Mouse (Mus musculus) midbrain, postnatal 0 days (tissue): Measurements from ENCODE around the gene Slc26a1. TPM values are rescaled to one million over a fixed set of nuclear protein-coding genes. Genes with fewer than 3 reads are reported as not detected.

Source experiments
- ATAC-seq: fragments of 200-750 bp; cut with Nextera tagmentation; 2 replicates; pipeline ENCODE4 v1.8.0; 2017; ENCODE audit warnings: moderate number of reproducible peaks, mild to moderate bottlenecking, moderate TSS enrichment, moderate library complexity; ENCODE audit not compliant: low FRiP score
- DNase-seq: peaks from one replicate; pipeline ENCODE4 v3.0.0-alpha.2; 2015; ENCODE audit warnings: low spot score
- H3K27ac ChIP-seq: fragments of 300-500 bp; sonication (generic); 2 replicates; pipeline ENCODE4 v1.5.1; 2014; ENCODE audit warnings: low read depth, mild to moderate bottlenecking, low read length, mixed read lengths
- H3K27me3 ChIP-seq: fragments of 300-500 bp; sonication (generic); 2 replicates; pipeline ENCODE4 v1.6.1; 2014; ENCODE audit warnings: low read length, control low read depth, mixed read lengths; ENCODE audit not compliant: insufficient read depth
- H3K36me3 ChIP-seq: fragments of 300-500 bp; sonication (generic); 2 replicates; pipeline ENCODE4 v1.6.1; 2014; ENCODE audit warnings: low read length, control low read depth, mixed read lengths; ENCODE audit not compliant: insufficient read depth
- H3K4me1 ChIP-seq: fragments of 300-500 bp; sonication (generic); 2 replicates; pipeline ENCODE4 v1.6.1; 2014; ENCODE audit warnings: mild to moderate bottlenecking, control low read depth, antibody characterized with exemption, low read length, mixed read lengths; ENCODE audit not compliant: insufficient read depth
- H3K4me2 ChIP-seq: fragments of 300-500 bp; sonication (generic); 2 replicates; pipeline ENCODE4 v1.6.1; 2014; ENCODE audit warnings: low read depth, mild to moderate bottlenecking, low read length, mixed read lengths; ENCODE audit not compliant: poor library complexity, severe bottlenecking
- H3K4me3 ChIP-seq: fragments of 300-500 bp; sonication (generic); 2 replicates; pipeline ENCODE4 v1.5.1; 2014; ENCODE audit warnings: low read depth, mild to moderate bottlenecking, low read length, moderate library complexity
- H3K9ac ChIP-seq: fragments of 300-500 bp; sonication (generic); replicated peaks from 2 replicates; pipeline ENCODE4 v1.6.1; 2014; ENCODE audit warnings: mild to moderate bottlenecking, low read length, moderate library complexity, mixed read lengths; ENCODE audit not compliant: poor library complexity, severe bottlenecking
- H3K9me3 ChIP-seq: fragments of 300-500 bp; sonication (generic); 2 replicates; pipeline ENCODE4 v1.6.1; 2016; ENCODE audit warnings: low read length, control low read depth
- CTCF ChIP-seq: IDR thresholded peaks from 2 replicates; pipeline ENCODE4 v1.5.1; 2016; ENCODE audit warnings: antibody characterized with exemption, mild to moderate bottlenecking
- WGBS: fragments of 180-500 bp; shearing (Covaris S2); extraction: QIAGEN DNeasy Blood & Tissue Kit; methylation state at CpG from one replicate; pipeline ENCODE4 v1.1.7; 2014; 5-methylcytosine and 5-hydroxymethylcytosine counted together
- polyA plus RNA-seq: library from polyadenylated mRNA; unstranded; fragments of >200 nt; fragmentation: Nextera tagmentation; extraction: Ambion mirVana; gene quantifications from 2 replicates; pipeline ENCODE4 v1.2.1, GENCODE M21; 2015
- total RNA-seq: library from RNA; depleted of rRNA; stranded (reverse); fragments of >200 nt; gene quantifications from 2 replicates; pipeline ENCODE4 v1.2.3, GENCODE M21; 2014

The Slc26a1 gene
- total and polyA plus RNA-seq, 2 experiments from 2014 or later: 4.2 to 10.1 TPM

- Histone ChIP-seq H3K4me3 (no peak overlapping the region), H3K4me2 (no peak overlapping the region), H3K9ac (no peak overlapping the region), H3K9me3 (no peaks in the 10 kb centered on the region), H3K27me3 (no peaks in the 10 kb centered on the region), H3K36me3 (no peaks in the 10 kb centered on the region), H3K27ac (no peak overlapping the region), H3K4me1 (no peaks in the 10 kb centered on the region)
- ATAC-seq (peak; percentile 9; the same call in 1 of the 2 replicates), DNase-seq (no peak)
- TF ChIP-seq CTCF: no peak
Measured at GRCm38 (mm10) chr5:108713691-108714090, 38.3 kb upstream of the Slc26a1 start.

- H3K27me3 ChIP-seq: no peaks in the 10 kb centered on the region
- no peaks in the 10 kb centered on the region for H3K36me3 ChIP-seq
- no peak overlapping the region for H3K4me2 ChIP-seq
- no peak overlapping the region for H3K9ac ChIP-seq
- TF ChIP-seq CTCF: no peak
- WGBS: 91% methylated on average over 2 of the region's 2 CpGs
- ATAC-seq (no peak), DNase-seq (no peak)
- no peaks in the 10 kb centered on the region for H3K9me3 ChIP-seq
- no peaks in the 10 kb centered on the region for H3K4me1 ChIP-seq
- no peak overlapping the region for H3K4me3 ChIP-seq
- H3K27ac ChIP-seq: no peak overlapping the region
Measured at GRCm38 (mm10) chr5:108713096-108713495, 37.7 kb upstream of the Slc26a1 start.

GRCm38 (mm10) chr5:108711968-108712367 is 36.6 kb upstream of the Slc26a1 start:
- 86% methylated on average over 6 of the region's 6 CpGs for WGBS
- Histone ChIP-seq H3K27me3 (no peaks in the 10 kb centered on the region), H3K4me1 (no peaks in the 10 kb centered on the region), H3K9me3 (no peaks in the 10 kb centered on the region), H3K36me3 (no peaks in the 10 kb centered on the region), H3K4me3 (no peak overlapping the region), H3K4me2 (no peak overlapping the region), H3K9ac (no peak overlapping the region), H3K27ac (no peak overlapping the region)
- no peak for DNase-seq
- no peak for ATAC-seq
- TF ChIP-seq CTCF: no peak

GRCm38 (mm10) chr5:108708981-108709731 is 33.8 kb upstream of the Slc26a1 start:
- no peaks in the 10 kb centered on the region for H3K27me3 ChIP-seq
- DNase-seq (no peak), ATAC-seq (no peak)
- 64% methylated on average over 6 of the region's 6 CpGs for WGBS
- H3K36me3 ChIP-seq: peaks cover 6% of the 10 kb centered on the region; the same call in 1 of the 2 replicates
- TF ChIP-seq CTCF: no peak
- H3K4me3 ChIP-seq: no peak overlapping the region
- H3K9ac ChIP-seq: no peak overlapping the region
- no peaks in the 10 kb centered on the region for H3K9me3 ChIP-seq
- H3K4me2 ChIP-seq: no peak overlapping the region
- H3K27ac ChIP-seq: no peak overlapping the region
- H3K4me1 ChIP-seq: no peaks in the 10 kb centered on the region

- Histone ChIP-seq H3K9ac (no peak overlapping the region), H3K36me3 (peaks cover 6% of the 10 kb centered on the region; the same call in 1 of the 2 replicates), H3K27ac (no peak overlapping the region), H3K4me1 (no peaks in the 10 kb centered on the region), H3K9me3 (no peaks in the 10 kb centered on the region), H3K4me3 (no peak overlapping the region), H3K4me2 (no peak overlapping the region), H3K27me3 (no peaks in the 10 kb centered on the region)
- no peak for TF ChIP-seq CTCF
- 100% methylated on average over 1 of the region's 1 CpGs for WGBS
- ATAC-seq (no peak), DNase-seq (no peak)
Measured at GRCm38 (mm10) chr5:108708419-108708818, 33.0 kb upstream of the Slc26a1 start.

- peaks cover 6% of the 10 kb centered on the region; the same call in 1 of the 2 replicates for H3K36me3 ChIP-seq
- no peaks in the 10 kb centered on the region for H3K27me3 ChIP-seq
- WGBS: 93% methylated on average over 2 of the region's 2 CpGs
- no peak for TF ChIP-seq CTCF
- no peaks in the 10 kb centered on the region for H3K9me3 ChIP-seq
- H3K4me1 ChIP-seq: no peaks in the 10 kb centered on the region
- H3K4me3 ChIP-seq: no peak overlapping the region
- ATAC-seq (no peak), DNase-seq (no peak)
- H3K9ac ChIP-seq: no peak overlapping the region
- no peak overlapping the region for H3K4me2 ChIP-seq
- no peak overlapping the region for H3K27ac ChIP-seq
Measured at GRCm38 (mm10) chr5:108707758-108708157, 32.4 kb upstream of the Slc26a1 start.
